ENCODE assay signal across 9 mouse cellular contexts in genomic region chr5:146229869-146230650, GRCm38 (mm10). TPM values are rescaled to one million over a fixed set of nuclear protein-coding genes. Genes with fewer than 3 reads are reported as not detected.
A peak's percentile ranks its signal among the peaks of the same experiment; 100 is the strongest.
DNase-seq lines count a peak whose midpoint lies in the region; ATAC-seq lines count a peak whose summit lies in the region.
"Had no signal": no experiment of that assay in that cellular context is flagged by ENCODE, and none has a peak within 500 bp of the region (broad histone marks: within the 10 kb centered on the region; RNA-seq: fewer than 3 reads in every experiment).

No protein-coding gene starts in this region.

- H3K9ac ChIP-seq in kidney, embryonic 14.5 days (ENCODE audit: low read depth, low read length) = peak overlapping the region; percentile 91
- peak overlapping the region; percentile 87 for H3K9ac ChIP-seq in embryonic facial prominence, embryonic 11.5 days (replicated peaks; ENCODE audit: low read length)
- peak overlapping the region; percentile 95 for H3K9ac ChIP-seq in hindbrain, embryonic 16.5 days (ENCODE audit: low read depth, low read length)
- H3K9ac ChIP-seq in midbrain, embryonic 16.5 days (ENCODE audit: low read depth, low read length) = peak overlapping the region; percentile 89

- ATAC-seq in kidney, embryonic 14.5 days (ENCODE audit: low FRiP score, low TSS enrichment) = 0 out of 2 replicates have a peak, but pooled peaks have one; percentile 10
- ATAC-seq in embryonic facial prominence, embryonic 11.5 days (replicated peaks; ENCODE audit: insufficient number of reproducible peaks, low FRiP score, low TSS enrichment, low read depth) = no peak
- ATAC-seq in hindbrain, embryonic 16.5 days = peak; percentile 4; the same call in 1 of the 2 replicates
- ATAC-seq in midbrain, embryonic 16.5 days = peak; percentile 9

- H3K27me3 ChIP-seq in kidney, embryonic 14.5 days (ENCODE audit: control insufficient read depth, insufficient read depth, low read length) = no peaks in the 10 kb centered on the region
- no peaks in the 10 kb centered on the region for H3K27me3 ChIP-seq in embryonic facial prominence, embryonic 11.5 days (ENCODE audit: control insufficient read depth, insufficient read depth, low read length)
- no peaks in the 10 kb centered on the region for H3K27me3 ChIP-seq in hindbrain, embryonic 16.5 days (replicated peaks; ENCODE audit: control insufficient read depth, insufficient read depth, low read length)
- H3K27me3 ChIP-seq in midbrain, embryonic 16.5 days (ENCODE audit: control insufficient read depth, insufficient read depth, low read depth, low read length) = no peaks in the 10 kb centered on the region

- peak overlapping the region; percentile 96 for H3K27ac ChIP-seq in kidney, embryonic 14.5 days (ENCODE audit: low read depth, low read length)
- H3K27ac ChIP-seq in embryonic facial prominence, embryonic 11.5 days (replicated peaks; ENCODE audit: low read depth, low read length) = peak overlapping the region; percentile 93; the same call in 1 of the 2 replicates
- peak overlapping the region; percentile 93 for H3K27ac ChIP-seq in hindbrain, embryonic 16.5 days (ENCODE audit: low read depth, low read length)
- H3K27ac ChIP-seq in midbrain, embryonic 16.5 days (ENCODE audit: low read length) = peak overlapping the region; percentile 96

- 61% methylated on average over 16 of the region's 17 CpGs for WGBS in kidney, embryonic 14.5 days
- 58% methylated on average over 17 of the region's 17 CpGs for WGBS in embryonic facial prominence, embryonic 11.5 days
- 57% methylated on average over 17 of the region's 17 CpGs for WGBS in hindbrain, embryonic 16.5 days
- WGBS in midbrain, embryonic 16.5 days = 61% methylated on average over 16 of the region's 17 CpGs

- no peak for DNase-seq in kidney, postnatal 14 days
- DNase-seq in embryonic facial prominence, embryonic 11.5 days (ENCODE audit: low spot score) = peak; percentile 8
- DNase-seq in urinary bladder, adult 18-20 months (ENCODE audit: low spot score in 2 of 2) = no peak
- DNase-seq in cerebellum, adult 11 months = no peak
- no peak for DNase-seq in frontal cortex, postnatal 25 days (ENCODE audit: low spot score in 2 of 2)

- peaks cover 2% of the 10 kb centered on the region; the same call in 1 of the 2 replicates for H3K4me1 ChIP-seq in kidney, embryonic 14.5 days (ENCODE audit: control insufficient read depth, insufficient read depth, low read length)
- no peaks in the 10 kb centered on the region for H3K4me1 ChIP-seq in embryonic facial prominence, embryonic 11.5 days (ENCODE audit: control insufficient read depth, insufficient read depth, low read length)
- H3K4me1 ChIP-seq in hindbrain, embryonic 16.5 days (ENCODE audit: control insufficient read depth, insufficient read depth, low read depth, low read length) = peaks cover 11% of the 10 kb centered on the region
- peaks cover 22% of the 10 kb centered on the region for H3K4me1 ChIP-seq in midbrain, embryonic 16.5 days (ENCODE audit: control insufficient read depth, insufficient read depth, low read length)

- H3K4me3 ChIP-seq in kidney, embryonic 14.5 days (ENCODE audit: low read length) = peak overlapping the region; percentile 76
- H3K4me3 ChIP-seq in embryonic facial prominence, embryonic 11.5 days (ENCODE audit: low read depth, low read length) = peak overlapping the region; percentile 84
- H3K4me3 ChIP-seq in hindbrain, embryonic 16.5 days (ENCODE audit: low read length) = peak overlapping the region; percentile 80
- peak overlapping the region; percentile 79 for H3K4me3 ChIP-seq in midbrain, embryonic 16.5 days (ENCODE audit: low read depth, low read length)

- H3K9me3 ChIP-seq in kidney, embryonic 14.5 days (ENCODE audit: control insufficient read depth, low read length) = no peaks in the 10 kb centered on the region
- H3K9me3 ChIP-seq in embryonic facial prominence, embryonic 11.5 days (replicated peaks; ENCODE audit: control insufficient read depth, low read length) = no peaks in the 10 kb centered on the region
- H3K9me3 ChIP-seq in hindbrain, embryonic 16.5 days (ENCODE audit: control insufficient read depth, low read length) = no peaks in the 10 kb centered on the region
- no peaks in the 10 kb centered on the region for H3K9me3 ChIP-seq in midbrain, embryonic 16.5 days (replicated peaks; ENCODE audit: control insufficient read depth, low read length, poor library complexity, severe bottlenecking)

- no peaks in the 10 kb centered on the region for H3K36me3 ChIP-seq in kidney, embryonic 14.5 days (ENCODE audit: control insufficient read depth, insufficient read depth, low read length)
- H3K36me3 ChIP-seq in embryonic facial prominence, embryonic 11.5 days (replicated peaks; ENCODE audit: control insufficient read depth, insufficient read depth, low read depth, low read length) = no peaks in the 10 kb centered on the region
- no peaks in the 10 kb centered on the region for H3K36me3 ChIP-seq in hindbrain, embryonic 16.5 days (ENCODE audit: control insufficient read depth, insufficient read depth, low read length)
- no peaks in the 10 kb centered on the region for H3K36me3 ChIP-seq in midbrain, embryonic 16.5 days (ENCODE audit: control insufficient read depth, insufficient read depth, low read length)

- peak overlapping the region; percentile 58 for H3K4me2 ChIP-seq in kidney, embryonic 14.5 days (replicated peaks; ENCODE audit: low read depth, low read length)
- H3K4me2 ChIP-seq in embryonic facial prominence, embryonic 11.5 days (ENCODE audit: low read depth, low read length) = peak overlapping the region; percentile 42
- H3K4me2 ChIP-seq in hindbrain, embryonic 16.5 days (ENCODE audit: low read length) = peak overlapping the region; percentile 63
- H3K4me2 ChIP-seq in midbrain, embryonic 16.5 days (ENCODE audit: low read length) = peak overlapping the region; percentile 67

RNA-seq across cellular contexts. Expression of gene Cdk8, which starts 1.0 kb away (rescaled TPM):
- polyA plus RNA-seq in kidney, embryonic 14.5 days (2014; fragmentation: Nextera tagmentation; extraction: Ambion mirVana) = 30.7 and 35.0 TPM in 2 replicates
- 33.8 and 39.0 TPM in 2 replicates for polyA plus RNA-seq in embryonic facial prominence, embryonic 11.5 days (2014; fragmentation: Nextera tagmentation; extraction: Ambion mirVana)
- 11.2 and 13.9 TPM in 2 replicates for polyA plus RNA-seq in hindbrain, embryonic 16.5 days (2015; fragmentation: Nextera tagmentation; extraction: Ambion mirVana)
- 17.5 and 22.5 TPM in 2 replicates for polyA plus RNA-seq in midbrain, embryonic 16.5 days (2015; fragmentation: Nextera tagmentation; extraction: Ambion mirVana)

RNA-seq across cellular contexts. Expression of gene Rnf6, which starts 8.7 kb away (rescaled TPM):
- polyA plus RNA-seq in kidney, embryonic 14.5 days (2014; fragmentation: Nextera tagmentation; extraction: Ambion mirVana) = 29.5 and 38.2 TPM in 2 replicates
- polyA plus RNA-seq in embryonic facial prominence, embryonic 11.5 days (2014; fragmentation: Nextera tagmentation; extraction: Ambion mirVana) = 23.7 and 29.2 TPM in 2 replicates
- polyA plus RNA-seq in hindbrain, embryonic 16.5 days (2015; fragmentation: Nextera tagmentation; extraction: Ambion mirVana) = 28.0 and 30.1 TPM in 2 replicates
- polyA plus RNA-seq in midbrain, embryonic 16.5 days (2015; fragmentation: Nextera tagmentation; extraction: Ambion mirVana) = 31.4 and 32.9 TPM in 2 replicates

RNA-seq across cellular contexts. Expression of gene 1700001J03Rik, which starts 45.0 kb away (rescaled TPM):
- polyA plus RNA-seq in kidney, embryonic 14.5 days (2014; fragmentation: Nextera tagmentation; extraction: Ambion mirVana) = 1.1 TPM in 1 of 2 replicates, not detected in the other
- polyA plus RNA-seq in embryonic facial prominence, embryonic 11.5 days (2014; fragmentation: Nextera tagmentation; extraction: Ambion mirVana) = not detected in 2 replicates
- 0.35 TPM in 1 of 2 replicates, not detected in the other for polyA plus RNA-seq in hindbrain, embryonic 16.5 days (2015; fragmentation: Nextera tagmentation; extraction: Ambion mirVana)
- not detected in 2 replicates for polyA plus RNA-seq in midbrain, embryonic 16.5 days (2015; fragmentation: Nextera tagmentation; extraction: Ambion mirVana)

RNA-seq across cellular contexts. Expression of gene Gm6309, which starts 59.5 kb away (rescaled TPM):
- polyA plus RNA-seq in kidney, embryonic 14.5 days (2014; fragmentation: Nextera tagmentation; extraction: Ambion mirVana) = not detected in 2 replicates
- not detected in 2 replicates for polyA plus RNA-seq in embryonic facial prominence, embryonic 11.5 days (2014; fragmentation: Nextera tagmentation; extraction: Ambion mirVana)
- polyA plus RNA-seq in hindbrain, embryonic 16.5 days (2015; fragmentation: Nextera tagmentation; extraction: Ambion mirVana) = not detected in 2 replicates
- polyA plus RNA-seq in midbrain, embryonic 16.5 days (2015; fragmentation: Nextera tagmentation; extraction: Ambion mirVana) = not detected in 2 replicates
- polyA plus RNA-seq: small intestine, adult 2 months had no signal
